Mouse (Mus musculus): ENCODE measurements around the gene Atp1b1. TPM values are rescaled to one million over a fixed set of nuclear protein-coding genes. Genes with fewer than 3 reads are reported as not detected.

The Atp1b1 gene
- polyA plus RNA-seq, 1 experiment from 2014 or later: 101 TPM

DNA sequence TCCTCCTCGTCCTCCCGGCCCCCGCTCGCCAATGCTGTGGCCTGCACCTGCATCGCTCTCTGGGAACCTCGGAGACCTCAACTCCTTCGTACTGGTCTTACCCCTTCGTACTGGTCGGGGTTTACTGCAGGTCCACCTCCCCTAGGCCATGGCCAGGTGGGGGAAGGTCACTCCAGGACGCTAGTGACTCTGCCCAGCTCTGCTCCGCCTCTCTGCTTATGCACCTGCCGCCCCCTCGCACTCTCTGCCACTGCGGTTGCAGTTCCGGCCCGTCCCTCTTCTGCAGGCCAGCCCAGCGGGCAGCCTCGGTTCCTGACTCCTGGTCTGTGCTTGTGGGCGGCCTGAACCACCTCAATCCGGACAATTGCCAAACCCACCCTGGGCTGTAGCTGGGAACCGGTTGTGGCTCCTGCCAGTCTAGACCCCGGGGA, 481 bp upstream of the Atp1b1 start:
- no peak for DNase-seq (ENCODE audit: low spot score)
- Histone ChIP-seq H3K9ac (ENCODE audit: low read length) (peak overlapping the region; percentile 43), H3K4me1 (replicated peaks; ENCODE audit: control insufficient read depth, insufficient read depth, low read length) (0 out of 2 replicates have a peak, but pooled peaks cover 9% of the 10 kb centered on the region), H3K4me2 (ENCODE audit: low read length) (peak overlapping the region; percentile 76), H3K36me3 (ENCODE audit: control insufficient read depth, insufficient read depth, low read length) (no peaks in the 10 kb centered on the region), H3K27ac (ENCODE audit: low read depth) (peak overlapping the region; percentile 58), H3K9me3 (ENCODE audit: control insufficient read depth, low read length) (no peaks in the 10 kb centered on the region), H3K27me3 (replicated peaks; ENCODE audit: control insufficient read depth, insufficient read depth, low read length) (peaks cover 23% of the 10 kb centered on the region), H3K4me3 (ENCODE audit: low read depth, low read length) (peak overlapping the region; percentile 63)
- WGBS: 4% methylated on average over 22 of the region's 22 CpGs
- peak; percentile 78 for ATAC-seq (replicated peaks; ENCODE audit: low FRiP score, low TSS enrichment, low read depth)

DNA sequence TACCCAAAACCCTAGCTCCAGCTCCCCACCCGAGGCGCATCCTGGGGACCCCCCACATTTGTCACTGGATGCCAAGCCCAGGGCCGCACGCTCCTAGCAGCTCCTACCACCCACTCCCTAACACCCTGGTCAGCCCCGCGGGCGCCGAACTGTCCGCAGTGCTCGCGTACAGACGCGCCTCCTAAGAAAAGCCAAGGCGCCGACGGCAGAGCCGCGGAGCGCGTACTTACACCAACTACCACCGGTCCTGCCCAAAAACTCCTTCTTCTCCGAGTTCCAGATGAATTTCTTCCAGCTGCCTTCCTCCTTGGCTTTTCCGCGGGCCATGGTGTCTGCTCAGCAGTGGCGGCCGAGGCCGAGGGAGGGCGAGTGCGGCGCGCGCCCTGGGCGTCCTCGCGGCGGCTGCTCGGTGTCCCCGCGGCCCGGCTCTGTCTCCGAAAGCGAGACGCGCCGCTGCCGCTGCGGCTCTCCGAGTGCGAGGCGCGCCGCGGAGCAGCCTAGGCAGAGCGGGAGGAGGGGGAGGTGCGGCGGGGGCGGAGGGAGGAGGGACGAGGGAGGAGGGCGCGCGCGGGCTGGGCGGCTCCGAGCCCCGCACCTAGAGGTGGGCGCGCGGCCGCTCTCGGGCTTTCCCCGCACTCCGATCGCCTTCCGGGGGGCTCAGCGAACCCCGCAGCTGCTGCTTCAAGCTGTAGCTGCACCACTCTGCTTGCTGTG, 467 bp downstream of the Atp1b1 start:
- 0 out of 2 replicates have a peak, but pooled peaks cover 9% of the 10 kb centered on the region for H3K4me1 ChIP-seq (replicated peaks; ENCODE audit: control insufficient read depth, insufficient read depth, low read length)
- ATAC-seq (replicated peaks; ENCODE audit: low FRiP score, low TSS enrichment, low read depth) (peak; percentile 85), DNase-seq (ENCODE audit: low spot score) (peak; percentile 92)
- peak overlapping the region; percentile 76 for H3K4me2 ChIP-seq (ENCODE audit: low read length)
- H3K9ac ChIP-seq (ENCODE audit: low read length): peak overlapping the region; percentile 81
- H3K36me3 ChIP-seq (ENCODE audit: control insufficient read depth, insufficient read depth, low read length): peaks cover 9% of the 10 kb centered on the region
- H3K9me3 ChIP-seq (ENCODE audit: control insufficient read depth, low read length): no peaks in the 10 kb centered on the region
- H3K27me3 ChIP-seq (replicated peaks; ENCODE audit: control insufficient read depth, insufficient read depth, low read length): peaks cover 23% of the 10 kb centered on the region
- peak overlapping the region; percentile 58 for H3K27ac ChIP-seq (ENCODE audit: low read depth)
- peak overlapping the region; percentile 63 for H3K4me3 ChIP-seq (ENCODE audit: low read depth, low read length)
- under 1% methylated on average over 67 of the region's 76 CpGs for WGBS

DNA sequence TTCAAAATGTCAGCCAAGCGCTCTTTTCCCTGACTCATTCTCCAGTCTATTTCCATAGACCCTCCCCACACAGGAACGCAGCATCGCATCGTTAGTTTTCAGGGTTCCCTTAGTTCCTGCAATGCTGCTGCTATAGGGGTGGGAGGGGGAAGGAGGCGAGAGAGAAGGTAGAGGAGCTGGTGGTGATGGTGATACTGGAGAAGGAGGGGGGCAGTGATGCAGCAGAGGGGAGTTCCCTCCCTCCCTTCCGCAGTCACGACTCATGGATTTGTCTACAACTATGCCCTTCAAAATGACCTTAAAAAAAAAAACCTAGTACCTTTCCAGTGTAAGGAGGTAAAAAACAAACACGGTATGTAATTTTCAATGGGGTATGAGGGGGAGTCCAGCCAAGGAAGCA, 1.4 kb downstream of the Atp1b1 start:
- Histone ChIP-seq H3K4me1 (replicated peaks; ENCODE audit: control insufficient read depth, insufficient read depth, low read length) (0 out of 2 replicates have a peak, but pooled peaks cover 9% of the 10 kb centered on the region), H3K27ac (ENCODE audit: low read depth) (0 out of 2 replicates have a peak overlapping the region, but pooled peaks have one; percentile 58), H3K27me3 (replicated peaks; ENCODE audit: control insufficient read depth, insufficient read depth, low read length) (peaks cover 23% of the 10 kb centered on the region), H3K9me3 (ENCODE audit: control insufficient read depth, low read length) (no peaks in the 10 kb centered on the region), H3K4me2 (ENCODE audit: low read length) (peak overlapping the region; percentile 76), H3K9ac (ENCODE audit: low read length) (peak overlapping the region; percentile 81), H3K4me3 (ENCODE audit: low read depth, low read length) (peak overlapping the region; percentile 63), H3K36me3 (ENCODE audit: control insufficient read depth, insufficient read depth, low read length) (peaks cover 15% of the 10 kb centered on the region)
- WGBS: 5% methylated on average over 8 of the region's 8 CpGs
- no peak for DNase-seq (ENCODE audit: low spot score)
- no peak for ATAC-seq (replicated peaks; ENCODE audit: low FRiP score, low TSS enrichment, low read depth)

DNA sequence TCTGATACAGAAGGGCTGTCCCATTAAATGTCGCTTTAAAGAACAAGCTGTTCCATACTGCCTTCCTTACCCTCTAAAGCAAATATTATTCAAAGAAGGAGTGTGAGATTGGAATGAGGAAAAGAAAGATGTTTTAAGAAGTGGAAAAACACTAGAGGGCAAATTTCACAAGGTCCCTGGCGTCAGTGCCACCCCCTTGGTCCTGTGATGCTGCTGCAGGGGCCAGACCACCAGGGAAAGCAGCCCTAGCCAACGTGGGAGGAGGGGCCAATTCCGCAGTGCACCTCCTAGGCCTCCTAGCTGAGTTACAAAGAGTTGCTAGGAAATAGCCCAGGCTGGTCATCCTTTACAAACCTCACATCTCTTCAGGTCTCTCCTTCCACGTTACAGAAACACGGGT, 2.1 kb downstream of the Atp1b1 start:
- H3K4me3 ChIP-seq (ENCODE audit: low read depth, low read length): peak overlapping the region; percentile 63
- ATAC-seq (replicated peaks; ENCODE audit: low FRiP score, low TSS enrichment, low read depth) (no peak), DNase-seq (ENCODE audit: low spot score) (no peak)
- peaks cover 21% of the 10 kb centered on the region for H3K36me3 ChIP-seq (ENCODE audit: control insufficient read depth, insufficient read depth, low read length)
- peak overlapping the region; percentile 76 for H3K4me2 ChIP-seq (ENCODE audit: low read length)
- 24% methylated on average over 6 of the region's 6 CpGs for WGBS
- H3K9ac ChIP-seq (ENCODE audit: low read length): 0 out of 2 replicates have a peak overlapping the region, but pooled peaks have one; percentile 25
- H3K27me3 ChIP-seq (replicated peaks; ENCODE audit: control insufficient read depth, insufficient read depth, low read length): peaks cover 23% of the 10 kb centered on the region
- 0 out of 2 replicates have a peak, but pooled peaks cover 9% of the 10 kb centered on the region for H3K4me1 ChIP-seq (replicated peaks; ENCODE audit: control insufficient read depth, insufficient read depth, low read length)
- no peaks in the 10 kb centered on the region for H3K9me3 ChIP-seq (ENCODE audit: control insufficient read depth, low read length)
- 0 out of 2 replicates have a peak overlapping the region, but pooled peaks have one; percentile 7 for H3K27ac ChIP-seq (ENCODE audit: low read depth)

DNA sequence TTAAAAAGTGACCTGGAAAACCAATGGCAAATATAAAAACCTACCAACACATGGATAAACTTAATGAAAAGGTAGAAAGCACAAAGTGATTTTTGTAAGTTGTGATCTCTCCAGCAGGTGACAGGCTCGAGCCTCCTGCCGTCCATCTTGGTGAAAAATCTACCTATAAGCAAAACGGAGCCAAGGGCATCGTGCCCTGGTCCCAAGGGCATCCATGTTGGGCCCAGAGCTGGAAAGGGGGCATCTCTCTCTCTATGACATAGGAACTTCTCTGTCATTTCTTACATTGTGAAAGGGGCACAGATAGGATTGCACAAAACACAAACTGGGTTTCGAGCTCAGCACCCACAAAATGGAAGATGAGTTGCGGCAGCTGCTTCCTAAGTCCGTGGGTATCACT, 2.5 kb downstream of the Atp1b1 start:
- Histone ChIP-seq H3K27me3 (replicated peaks; ENCODE audit: control insufficient read depth, insufficient read depth, low read length) (peaks cover 23% of the 10 kb centered on the region), H3K4me2 (ENCODE audit: low read length) (peak overlapping the region; percentile 76), H3K4me1 (replicated peaks; ENCODE audit: control insufficient read depth, insufficient read depth, low read length) (0 out of 2 replicates have a peak, but pooled peaks cover 9% of the 10 kb centered on the region), H3K4me3 (ENCODE audit: low read depth, low read length) (peak overlapping the region; percentile 63), H3K36me3 (ENCODE audit: control insufficient read depth, insufficient read depth, low read length) (peaks cover 21% of the 10 kb centered on the region), H3K9ac (ENCODE audit: low read length) (peak overlapping the region; percentile 25; the same call in 1 of the 2 replicates), H3K9me3 (ENCODE audit: control insufficient read depth, low read length) (no peaks in the 10 kb centered on the region), H3K27ac (ENCODE audit: low read depth) (0 out of 2 replicates have a peak overlapping the region, but pooled peaks have one; percentile 7)
- ATAC-seq (replicated peaks; ENCODE audit: low FRiP score, low TSS enrichment, low read depth) (no peak), DNase-seq (ENCODE audit: low spot score) (no peak)
- 57% methylated on average over 7 of the region's 7 CpGs for WGBS

DNA sequence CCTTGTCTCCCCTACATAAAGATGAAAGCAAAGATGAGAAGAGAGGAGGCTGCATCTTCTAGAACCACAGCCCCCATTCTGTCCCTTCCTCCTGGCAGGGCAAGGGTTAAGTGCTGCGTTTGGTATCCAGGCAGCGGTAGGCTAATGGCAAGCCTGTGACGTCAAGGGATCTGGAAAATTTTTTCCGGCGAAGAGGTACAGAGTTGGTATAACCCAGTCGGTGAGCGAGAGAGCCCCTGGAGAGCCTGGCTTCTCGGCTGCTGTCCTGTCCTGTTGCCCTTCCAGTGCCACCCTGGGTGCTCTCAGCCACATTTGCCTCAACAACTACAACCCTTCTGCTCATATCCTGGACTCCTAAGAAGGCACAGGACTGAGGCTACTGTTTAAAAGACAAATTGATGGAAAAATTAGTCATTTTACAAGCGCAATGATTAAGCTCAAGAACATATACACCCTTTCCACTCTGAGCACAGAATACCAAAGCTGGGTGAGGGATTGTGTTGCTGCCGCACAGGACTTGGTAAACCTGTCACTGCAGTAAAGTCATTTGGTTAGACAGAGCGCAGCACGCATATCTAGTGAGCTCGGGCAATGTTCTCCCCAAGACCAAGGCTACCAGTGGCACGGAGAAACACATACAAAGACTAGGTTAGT, 3.3 kb downstream of the Atp1b1 start:
- Histone ChIP-seq H3K27ac (ENCODE audit: low read depth) (no peak overlapping the region), H3K9ac (ENCODE audit: low read length) (no peak overlapping the region)

DNA sequence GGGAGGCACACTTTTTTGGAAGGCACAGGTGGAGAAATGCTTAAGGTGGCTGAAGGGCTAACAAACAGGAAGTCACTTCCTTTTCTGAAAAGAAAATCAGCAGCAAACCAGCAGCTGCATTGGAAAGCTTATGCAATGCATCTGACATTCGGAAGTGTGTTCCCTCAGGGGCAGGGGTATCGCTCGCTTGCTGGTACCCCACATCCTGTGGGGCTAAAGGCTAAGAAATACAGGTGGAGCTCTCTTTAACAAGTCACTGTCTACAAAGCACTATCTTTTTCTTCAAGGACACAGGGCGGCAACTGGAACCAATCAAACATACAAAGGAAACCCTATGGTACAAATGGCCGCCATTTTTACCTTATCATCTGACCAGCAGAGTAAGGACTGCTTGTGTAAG, 4.4 kb downstream of the Atp1b1 start:
- ATAC-seq (replicated peaks; ENCODE audit: low FRiP score, low TSS enrichment, low read depth) (no peak), DNase-seq (ENCODE audit: low spot score) (no peak)
- no peak overlapping the region for H3K4me2 ChIP-seq (ENCODE audit: low read length)
- 77% methylated on average over 5 of the region's 5 CpGs for WGBS
- no peak overlapping the region for H3K27ac ChIP-seq (ENCODE audit: low read depth)
- H3K27me3 ChIP-seq (replicated peaks; ENCODE audit: control insufficient read depth, insufficient read depth, low read length): peaks cover 18% of the 10 kb centered on the region
- 0 out of 2 replicates have a peak, but pooled peaks cover 9% of the 10 kb centered on the region for H3K4me1 ChIP-seq (replicated peaks; ENCODE audit: control insufficient read depth, insufficient read depth, low read length)
- no peak overlapping the region for H3K4me3 ChIP-seq (ENCODE audit: low read depth, low read length)
- no peaks in the 10 kb centered on the region for H3K9me3 ChIP-seq (ENCODE audit: control insufficient read depth, low read length)
- H3K9ac ChIP-seq (ENCODE audit: low read length): no peak overlapping the region
- H3K36me3 ChIP-seq (ENCODE audit: control insufficient read depth, insufficient read depth, low read length): peaks cover 23% of the 10 kb centered on the region

More for the DNA sequence above, 3.3 kb downstream of the Atp1b1 start:
- ATAC-seq (replicated peaks; ENCODE audit: low FRiP score, low TSS enrichment, low read depth) (no peak), DNase-seq (ENCODE audit: low spot score) (peak; percentile 72)
- Histone ChIP-seq H3K27me3 (replicated peaks; ENCODE audit: control insufficient read depth, insufficient read depth, low read length) (peaks cover 23% of the 10 kb centered on the region), H3K4me1 (replicated peaks; ENCODE audit: control insufficient read depth, insufficient read depth, low read length) (0 out of 2 replicates have a peak, but pooled peaks cover 9% of the 10 kb centered on the region), H3K4me3 (ENCODE audit: low read depth, low read length) (peak overlapping the region; percentile 63), H3K36me3 (ENCODE audit: control insufficient read depth, insufficient read depth, low read length) (peaks cover 21% of the 10 kb centered on the region), H3K4me2 (ENCODE audit: low read length) (peak overlapping the region; percentile 48), H3K9me3 (ENCODE audit: control insufficient read depth, low read length) (no peaks in the 10 kb centered on the region)
- 31% methylated on average over 14 of the region's 14 CpGs for WGBS

DNA sequence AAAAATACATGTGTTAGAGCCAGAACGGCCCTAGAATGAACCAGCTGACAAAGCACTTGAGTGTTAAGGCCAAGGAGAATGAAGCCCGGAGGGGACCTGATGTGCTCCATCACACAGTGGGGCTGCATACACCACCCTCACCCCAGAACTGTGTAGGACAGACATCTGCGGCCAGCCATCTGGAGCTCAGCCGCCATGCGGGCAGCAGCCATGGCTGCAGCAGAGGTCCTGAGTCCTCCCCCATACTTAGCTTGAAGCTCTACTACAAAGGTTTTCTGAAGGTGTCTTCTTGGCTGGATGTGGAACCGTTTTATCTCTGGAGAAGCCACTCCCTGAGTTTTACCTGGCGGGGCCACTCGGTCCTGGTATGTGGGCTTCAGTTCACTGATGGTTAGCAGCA, 5.0 kb downstream of the Atp1b1 start:
- DNase-seq (ENCODE audit: low spot score) (no peak), ATAC-seq (replicated peaks; ENCODE audit: low FRiP score, low TSS enrichment, low read depth) (no peak)
- 0 out of 2 replicates have a peak, but pooled peaks cover 9% of the 10 kb centered on the region for H3K4me1 ChIP-seq (replicated peaks; ENCODE audit: control insufficient read depth, insufficient read depth, low read length)
- H3K27ac ChIP-seq (ENCODE audit: low read depth): no peak overlapping the region
- no peak overlapping the region for H3K4me3 ChIP-seq (ENCODE audit: low read depth, low read length)
- no peak overlapping the region for H3K9ac ChIP-seq (ENCODE audit: low read length)
- no peaks in the 10 kb centered on the region for H3K9me3 ChIP-seq (ENCODE audit: control insufficient read depth, low read length)
- H3K36me3 ChIP-seq (ENCODE audit: control insufficient read depth, insufficient read depth, low read length): peaks cover 24% of the 10 kb centered on the region
- peaks cover 13% of the 10 kb centered on the region for H3K27me3 ChIP-seq (replicated peaks; ENCODE audit: control insufficient read depth, insufficient read depth, low read length)
- WGBS: 90% methylated on average over 8 of the region's 8 CpGs
- H3K4me2 ChIP-seq (ENCODE audit: low read length): no peak overlapping the region

Measured in intestine, embryonic 14.5 days (tissue).